Mouse (Mus musculus) adrenal gland, postnatal 25 days (tissue): Measurements from ENCODE around the gene Notch4. TPM values are rescaled to one million over a fixed set of nuclear protein-coding genes. Genes with fewer than 3 reads are reported as not detected.
A peak's percentile ranks its signal among the peaks of the same experiment; 100 is the strongest.

Source experiments
- DNase-seq: peaks from one replicate; pipeline ENCODE4 v3.0.0; 2021; ENCODE audit warnings: mixed read lengths
- total RNA-seq: library from RNA; stranded (reverse); gene quantifications from 2 replicates; pipeline ENCODE4 v1.2.3, GENCODE M21; 2021

Notch4 gene
- total RNA-seq, 1 experiment from 2014 or later: 29.5 TPM

DNA sequence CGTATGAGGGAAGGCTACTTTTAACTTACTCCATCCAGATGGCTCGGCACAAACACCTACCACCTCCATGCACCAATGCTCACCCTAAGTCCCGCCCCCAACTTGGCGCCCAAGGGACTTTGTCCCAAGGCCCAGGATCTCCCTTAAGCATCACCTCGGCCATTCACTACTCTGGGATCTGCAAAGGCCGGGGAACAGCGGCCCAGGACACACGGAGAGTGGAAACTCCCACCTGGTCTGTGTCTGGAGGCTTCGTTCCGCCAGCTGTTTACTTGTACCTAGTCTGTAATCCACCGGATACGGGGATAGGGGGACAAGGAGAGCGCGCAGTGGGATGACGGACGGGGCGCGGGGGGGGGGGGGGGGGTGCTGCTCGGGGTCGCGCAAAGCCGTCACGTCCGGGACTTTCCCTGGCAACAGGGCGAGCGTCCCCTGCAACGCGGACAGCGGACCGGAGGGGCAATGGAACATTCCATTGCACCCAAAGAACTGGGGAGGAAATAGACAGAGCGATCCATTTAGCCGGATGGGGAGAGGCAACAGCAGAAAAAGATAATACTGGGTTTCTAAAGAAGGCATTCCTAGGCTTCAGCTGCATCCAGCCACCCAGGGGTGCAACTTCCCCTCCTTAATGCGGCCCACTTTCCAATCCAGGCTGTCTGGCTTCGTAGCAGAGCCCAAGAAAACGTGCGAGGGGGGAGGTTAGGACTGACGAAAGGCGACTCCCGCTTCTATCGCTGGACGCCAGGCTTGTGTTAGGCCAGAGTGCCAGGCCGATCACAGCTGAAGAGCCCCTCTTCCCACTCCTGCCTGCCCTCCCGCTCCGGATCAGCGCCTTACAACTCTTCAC, 63.2 kb downstream of the Notch4 start:
- DNase-seq: peak; percentile 87

GRCm38 (mm10) chr17:34627943-34628643, 64.0 kb downstream of the Notch4 start, which contains the start of gene Ppt2:
Gene Ppt2, minus strand, starts transcription at chr17:34628510.
- DNase-seq: peak; percentile 70

DNA sequence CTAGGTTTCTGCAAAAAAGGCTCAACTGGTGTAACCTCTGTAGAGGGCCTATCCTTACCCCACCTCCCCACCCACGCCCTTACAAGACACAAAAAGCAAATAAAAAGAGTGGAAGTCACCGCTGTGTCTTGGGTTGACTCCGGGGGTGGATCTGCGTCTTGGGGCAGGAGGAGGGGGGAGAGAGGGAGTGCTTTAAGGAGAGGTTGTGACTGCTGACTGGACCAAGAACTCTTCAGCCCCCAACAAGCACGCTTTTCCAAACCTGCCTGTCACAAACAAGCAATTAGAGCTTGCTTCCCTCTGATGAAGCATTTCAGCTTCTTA, 64.5 kb downstream of the Notch4 start:
- no peak for DNase-seq

- no peak for DNase-seq
Measured at GRCm38 (mm10) chr17:34629221-34629751, 65.2 kb downstream of the Notch4 start, which contains the start of gene Prrt1. Gene Prrt1, plus strand, starts transcription at chr17:34629533.

DNA sequence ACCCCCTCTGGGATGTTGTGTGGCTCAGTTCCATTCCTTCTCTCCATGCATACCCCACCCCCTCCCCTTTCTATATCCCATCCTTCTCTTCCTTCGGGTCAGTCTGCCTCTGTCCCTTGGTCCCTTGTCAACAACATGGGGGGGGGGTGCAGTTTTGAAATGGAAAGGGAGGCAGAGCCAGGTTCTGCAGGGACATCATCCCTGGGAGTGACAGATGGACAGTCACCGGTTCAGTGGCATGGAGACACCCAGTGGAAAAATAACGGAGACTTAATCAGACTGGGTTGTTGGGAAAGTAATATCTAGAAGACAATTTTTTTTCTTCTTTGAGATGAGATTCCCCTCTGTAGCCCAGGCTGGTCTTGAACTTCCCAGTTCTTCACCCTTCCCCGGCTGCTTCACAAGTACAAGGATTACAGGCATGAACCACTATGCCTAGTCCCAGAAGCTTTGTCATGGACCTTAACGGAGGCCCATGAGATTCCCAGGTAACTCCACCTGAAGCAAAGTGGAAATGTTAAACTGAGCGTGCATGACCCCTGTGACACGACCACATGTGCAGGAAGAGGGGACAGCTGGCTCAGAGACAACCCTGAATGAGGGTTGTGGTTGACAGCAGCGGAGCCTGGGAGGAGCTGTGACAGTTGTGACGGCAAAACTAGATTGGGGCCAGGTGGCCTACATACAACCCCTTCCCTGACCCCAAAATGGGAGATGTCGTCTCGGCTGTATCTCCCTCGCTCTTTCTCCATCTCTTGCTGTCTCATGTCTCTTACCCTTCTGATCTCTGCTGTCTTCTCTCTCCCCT, 65.9 kb downstream of the Notch4 start:
- DNase-seq: no peak

GRCm38 (mm10) chr17:34630761-34631301, 66.8 kb downstream of the Notch4 start:
- DNase-seq: no peak

DNA sequence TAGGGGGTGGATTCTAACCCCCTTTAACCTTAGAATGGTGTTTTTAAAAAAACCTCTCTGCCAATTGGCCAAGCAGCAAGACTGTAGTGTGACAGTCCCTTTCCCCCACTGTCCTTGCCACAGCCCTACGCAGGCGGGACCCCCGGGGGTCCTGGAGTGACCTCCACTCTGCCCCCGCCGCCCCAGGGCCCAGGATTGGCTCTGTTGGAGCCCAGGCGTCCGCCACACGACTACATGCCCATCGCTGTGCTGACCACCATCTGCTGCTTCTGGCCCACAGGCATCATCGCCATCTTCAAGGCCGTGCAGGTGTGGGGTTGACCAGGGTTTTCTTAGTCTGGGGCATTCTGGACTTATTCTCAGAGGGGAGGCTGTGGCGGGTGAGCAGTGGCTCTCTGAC, 67.6 kb downstream of the Notch4 start:
- DNase-seq: no peak

DNA sequence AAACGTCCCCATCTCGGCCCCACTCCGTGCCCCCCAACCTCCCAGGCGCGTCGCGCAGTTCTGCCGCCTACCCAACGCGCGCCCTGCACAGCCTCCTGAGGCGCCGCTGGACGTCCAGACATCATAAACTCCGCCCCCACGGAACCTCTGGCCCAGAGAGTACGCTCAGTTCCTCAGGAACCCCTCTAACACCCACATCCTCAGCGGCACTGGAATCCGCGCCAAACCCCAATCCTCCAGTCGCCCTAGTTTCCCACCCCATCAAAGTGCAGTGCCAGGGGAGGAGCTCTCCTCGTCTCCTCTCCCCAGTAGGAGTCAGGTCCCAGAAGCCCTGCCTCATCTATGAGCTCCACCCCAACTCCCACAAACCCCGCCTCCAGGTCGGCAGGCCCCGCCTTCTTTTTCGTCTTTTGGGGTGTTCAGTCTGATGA, 68.2 kb downstream of the Notch4 start:
- DNase-seq: peak; percentile 68

DNA sequence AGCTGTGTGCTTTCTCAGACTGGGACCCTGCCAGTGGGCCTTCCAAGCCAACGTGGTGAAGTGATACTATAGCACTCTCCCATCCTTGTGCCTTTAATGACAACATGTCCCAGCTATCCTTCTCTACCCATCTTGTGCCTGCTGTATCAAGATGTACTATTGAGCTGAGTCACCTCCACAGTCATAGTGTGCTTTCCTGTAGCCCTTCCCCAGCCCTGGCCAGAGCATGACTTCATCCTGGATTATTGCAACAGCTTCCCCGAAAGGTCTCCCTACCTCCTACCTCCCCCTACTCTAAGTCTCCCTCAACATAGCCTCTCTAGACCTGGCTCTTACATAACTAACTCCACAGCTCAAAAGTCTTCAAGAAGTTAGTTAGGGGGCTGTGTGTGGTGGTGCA, 71.6 kb downstream of the Notch4 start:
- no peak for DNase-seq

- no peak for DNase-seq
Measured at GRCm38 (mm10) chr17:34637459-34637858, 73.4 kb downstream of the Notch4 start.

Other genes with a start within 250 kb of the Notch4 start
- not detected in 2 replicates for gene H2-Eb2, start 238.6 kb upstream of the Notch4 start, total RNA-seq
- gene Btnl2, start 209.4 kb upstream of the Notch4 start, total RNA-seq: 0.43 TPM in 1 of 2 replicates, not detected in the other
- gene Btnl1, start 187.1 kb upstream of the Notch4 start, total RNA-seq: not detected in 2 replicates
- gene BC051142, start 165.4 kb upstream of the Notch4 start, total RNA-seq: 1.7 and 3.4 TPM in 2 replicates
- gene Btnl4, start 87.0 kb upstream of the Notch4 start, total RNA-seq: not detected in 2 replicates
- not detected in 2 replicates for gene Btnl6, start 46.9 kb upstream of the Notch4 start, total RNA-seq
- 4.6 and 4.9 TPM in 2 replicates for gene Gpsm3, start 25.5 kb downstream of the Notch4 start, total RNA-seq
- 36.4 and 51.6 TPM in 2 replicates for gene Pbx2, start 27.0 kb downstream of the Notch4 start, total RNA-seq
- gene Ager, start 33.6 kb downstream of the Notch4 start, total RNA-seq: 0.57 and 1.5 TPM in 2 replicates
- 79.3 and 91.3 TPM in 2 replicates for gene Rnf5, start 39.4 kb downstream of the Notch4 start, total RNA-seq
- 105 and 122 TPM in 2 replicates for gene Agpat1, start 40.0 kb downstream of the Notch4 start, total RNA-seq
- 3.0 and 3.8 TPM in 2 replicates for gene Egfl8, start 51.7 kb downstream of the Notch4 start, total RNA-seq
- 56.9 and 61.1 TPM in 2 replicates for gene Ppt2, start 64.2 kb downstream of the Notch4 start, total RNA-seq
- 10.8 and 13.5 TPM in 2 replicates for gene Prrt1, start 65.3 kb downstream of the Notch4 start, total RNA-seq
- 13.4 TPM in 2 replicates for gene Fkbpl, start 80.5 kb downstream of the Notch4 start, total RNA-seq
- gene Atf6b, start 82.9 kb downstream of the Notch4 start, total RNA-seq: 50.4 and 52.5 TPM in 2 replicates
- gene Tnxb, start 106.3 kb downstream of the Notch4 start, total RNA-seq: 23.7 and 25.4 TPM in 2 replicates
- gene C4b, start 179.6 kb downstream of the Notch4 start, total RNA-seq: 134 and 138 TPM in 2 replicates
- gene Cyp21a1, start 240.3 kb downstream of the Notch4 start, total RNA-seq: 6,026 and 7,512 TPM in 2 replicates